Mouse (Mus musculus): ENCODE results near the gene Dpep3. TPM values are rescaled to one million over a fixed set of nuclear protein-coding genes. Genes with fewer than 3 reads are reported as not detected.
A peak's percentile ranks its signal among the peaks of the same experiment; 100 is the strongest.

Gene Dpep3
- total RNA-seq, 2 experiments from 2014 or later, result not detected

DNA sequence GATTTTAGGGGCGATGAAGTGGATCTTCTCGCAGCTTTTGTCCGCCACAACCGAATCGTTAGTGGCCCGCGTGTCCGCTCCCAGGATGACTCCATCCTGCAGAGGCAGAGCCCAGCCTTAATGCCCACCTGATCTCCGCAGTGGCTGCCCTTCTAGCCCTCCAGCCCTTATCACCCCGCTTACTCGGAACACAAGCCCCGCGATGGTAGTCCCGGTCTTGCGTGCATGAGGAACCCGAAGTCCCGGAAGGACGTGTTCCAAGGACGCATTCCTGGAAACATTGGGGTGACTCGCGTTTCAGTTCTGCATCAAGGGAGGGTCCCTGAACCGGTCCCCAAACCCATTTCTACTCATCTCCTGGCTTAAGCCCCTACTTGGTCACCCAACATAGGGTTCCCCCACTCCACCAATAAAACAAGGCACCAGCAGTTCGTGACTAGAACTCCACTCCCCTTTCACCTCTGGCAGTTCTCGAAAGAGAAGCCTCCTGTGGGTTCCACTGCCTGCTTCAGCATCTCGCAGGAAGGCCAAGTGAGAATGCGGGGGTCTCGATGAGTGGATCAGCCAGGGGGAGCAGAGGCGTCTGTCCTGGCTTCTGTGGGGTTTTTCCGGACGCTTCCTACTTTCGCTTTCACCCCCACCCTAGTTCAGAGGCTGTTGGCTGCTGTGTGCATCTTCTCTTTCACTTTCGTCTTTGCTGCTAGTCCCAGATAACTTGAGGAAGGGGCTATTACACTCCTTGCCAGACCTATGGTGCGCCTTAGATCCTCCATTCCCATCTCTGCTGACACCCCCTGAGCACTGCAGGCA is 41.5 kb downstream of the Dpep3 start:
- intact Hi-C loops (cut with DNase I), result no loop called here
- DNase-seq, result peak in 1 of 2 experiments; percentile 27

DNA sequence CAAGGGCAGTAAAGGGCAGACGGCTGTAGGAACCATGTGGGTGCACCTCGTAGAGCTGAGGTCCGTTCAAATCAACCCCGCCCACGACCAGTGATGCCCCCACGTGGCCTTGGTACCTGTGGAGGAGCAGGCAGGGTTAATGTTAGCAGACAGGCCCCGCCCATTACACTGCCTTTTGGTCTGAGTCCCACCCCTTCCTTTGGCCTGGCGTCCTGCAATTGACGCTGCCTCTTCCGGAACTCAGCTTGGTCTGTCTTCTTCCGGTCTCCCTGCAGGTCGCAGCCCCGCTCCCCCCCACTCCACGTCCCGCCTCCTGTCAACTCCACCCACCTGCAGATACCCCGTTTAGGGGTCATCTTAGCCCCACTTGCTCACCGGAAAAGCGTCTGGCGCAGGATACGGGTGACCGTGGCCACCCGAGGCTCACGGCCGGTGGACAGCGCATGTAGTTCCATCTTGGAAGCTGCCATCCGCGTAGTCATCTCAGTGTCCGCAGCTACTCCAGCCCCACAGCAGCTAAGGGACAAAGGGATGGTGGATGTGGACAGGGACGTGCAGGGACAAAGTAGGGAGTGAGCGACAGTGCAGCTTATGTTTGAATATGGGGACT is 42.3 kb downstream of the Dpep3 start:
- intact Hi-C loops (cut with DNase I), result no loop called here
- DNase-seq, result peak; percentile 82

DNA sequence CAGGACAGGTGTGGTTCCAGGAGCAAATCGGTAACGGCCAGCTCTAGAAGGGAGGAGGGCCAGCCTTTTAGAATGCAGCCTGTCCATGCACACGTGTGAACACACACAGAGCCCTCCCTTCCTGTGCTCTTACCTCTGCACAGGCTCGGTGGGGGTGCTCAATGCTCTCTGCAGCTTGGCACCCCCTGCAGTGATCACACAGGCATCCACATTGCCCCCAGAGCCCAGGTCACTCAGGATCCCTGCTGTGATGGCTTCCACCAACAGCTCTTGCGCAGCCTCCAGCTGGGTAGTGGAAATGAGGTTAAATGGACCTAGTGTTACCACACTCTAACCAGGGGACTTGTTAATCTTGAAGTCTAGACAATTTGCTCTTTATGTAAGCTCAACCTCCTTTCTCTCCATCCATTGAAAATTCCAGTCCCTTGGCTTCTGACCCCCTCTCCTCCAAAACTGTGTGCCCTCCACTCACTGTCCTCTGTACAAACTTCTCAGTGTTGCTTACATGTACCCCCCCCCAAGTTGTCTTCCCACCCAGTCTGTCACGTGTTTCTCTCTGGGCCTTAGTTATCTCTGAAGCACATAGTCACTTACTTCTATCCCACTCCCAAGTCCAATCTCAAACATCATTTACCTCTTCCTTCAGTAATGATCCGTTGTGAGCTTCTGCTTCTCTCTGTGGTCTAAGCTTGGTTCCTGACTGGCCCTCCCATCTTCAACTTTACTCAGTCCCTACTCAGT is 43.2 kb downstream of the Dpep3 start:
- no peak for DNase-seq
- intact Hi-C loops (cut with DNase I), result no loop called here

DNA sequence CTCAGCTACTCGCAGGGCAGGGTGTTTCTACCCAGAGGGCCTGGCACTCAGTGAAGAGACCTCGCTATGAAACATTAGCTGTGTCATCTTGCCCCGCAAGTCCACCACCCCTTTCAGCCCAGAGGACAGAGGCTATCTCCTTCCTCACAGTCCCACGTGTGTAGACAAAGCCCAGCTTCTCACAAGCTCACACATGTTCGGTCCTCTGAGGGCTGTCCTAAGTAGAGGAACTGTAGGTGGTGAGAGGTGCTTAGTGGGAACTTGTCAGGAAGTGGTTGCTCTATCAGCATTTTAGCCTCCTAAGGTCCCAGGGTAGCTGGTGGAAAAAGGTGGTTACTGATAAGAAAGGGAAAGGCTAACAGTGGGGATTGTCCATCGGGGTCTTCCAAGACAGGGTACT is 44.1 kb downstream of the Dpep3 start:
- no peak for DNase-seq
- intact Hi-C loops (cut with DNase I), result no loop called here

DNA sequence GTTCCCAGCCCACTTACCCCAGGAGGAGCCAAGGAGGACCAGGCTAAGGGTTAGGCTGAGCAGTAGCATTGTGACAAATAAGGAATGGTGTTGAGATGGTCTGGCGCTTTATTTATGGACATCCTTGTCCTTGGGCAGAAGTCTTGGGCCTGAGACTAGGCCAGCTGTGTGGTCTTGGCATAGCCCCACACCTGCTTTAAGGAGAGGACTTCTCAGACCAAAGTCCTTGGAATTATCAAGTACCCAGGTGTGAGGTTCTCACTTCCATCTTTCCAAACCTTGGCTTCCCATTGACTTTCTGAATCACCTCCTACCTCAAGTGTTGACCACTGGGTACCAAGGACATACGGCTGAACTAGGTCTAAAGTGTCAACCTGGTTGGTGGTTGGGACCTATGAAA is 45.5 kb downstream of the Dpep3 start, which contains the start of gene Ctrl:
Gene Ctrl, minus strand, starts transcription at position 101 of the 400 bp plus-strand sequence.
- no peak for DNase-seq
- intact Hi-C loops (cut with DNase I), result loop anchor here (5.0 kb wide), 1 partner anchor 81 kb away; the partner anchor contains the start of gene Cenpt

DNA sequence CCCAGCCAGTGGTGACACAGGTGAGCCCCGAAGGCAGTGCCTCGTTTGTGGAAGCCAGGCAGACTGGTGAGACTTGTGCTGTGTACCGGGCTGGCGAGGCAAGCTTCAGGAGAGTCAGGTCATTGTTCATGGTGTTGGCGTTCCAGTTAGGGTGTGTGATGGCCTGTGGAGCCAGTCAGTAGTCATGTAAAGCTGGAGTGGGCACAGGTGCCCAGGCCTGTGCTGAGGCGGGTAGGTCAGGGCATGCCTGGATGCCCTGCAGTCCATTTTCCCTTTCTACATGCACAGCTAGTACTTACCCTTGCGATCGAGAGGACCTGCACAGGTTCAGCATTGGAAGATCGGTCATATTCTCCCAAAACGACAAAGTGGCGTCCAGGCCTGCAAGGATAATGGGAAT is 46.7 kb downstream of the Dpep3 start:
- intact Hi-C loops (cut with DNase I), result loop anchor here (5.0 kb wide), 1 partner anchor 80 kb away; the partner anchor contains the start of gene Cenpt
- DNase-seq, result no peak

DNA sequence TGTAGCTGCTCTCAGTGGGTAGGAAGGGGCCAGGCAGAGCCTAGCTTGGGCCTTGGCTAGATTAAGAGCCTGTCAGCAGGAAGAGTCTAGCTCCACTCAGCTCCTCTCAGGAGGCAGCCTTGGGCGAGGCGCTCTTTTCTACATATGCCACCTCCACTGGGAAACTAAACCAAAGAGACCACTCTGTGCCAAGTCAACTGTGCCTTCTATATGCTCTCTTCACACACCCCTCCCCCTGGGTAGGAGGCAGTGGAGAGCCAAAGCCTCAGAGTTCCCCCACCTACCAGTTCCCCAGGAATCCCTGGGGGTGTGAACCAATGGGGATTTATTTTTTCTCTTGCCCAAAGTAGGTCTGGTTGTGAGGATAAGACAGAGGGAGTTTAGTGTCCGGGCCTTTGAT is 48.0 kb downstream of the Dpep3 start:
- intact Hi-C loops (cut with DNase I), result loop anchor here (2.0 to 5.0 kb wide), 2 partner anchors 79 to 214 kb away; partner anchors contain the start of gene Cenpt
- no peak for DNase-seq

DNA sequence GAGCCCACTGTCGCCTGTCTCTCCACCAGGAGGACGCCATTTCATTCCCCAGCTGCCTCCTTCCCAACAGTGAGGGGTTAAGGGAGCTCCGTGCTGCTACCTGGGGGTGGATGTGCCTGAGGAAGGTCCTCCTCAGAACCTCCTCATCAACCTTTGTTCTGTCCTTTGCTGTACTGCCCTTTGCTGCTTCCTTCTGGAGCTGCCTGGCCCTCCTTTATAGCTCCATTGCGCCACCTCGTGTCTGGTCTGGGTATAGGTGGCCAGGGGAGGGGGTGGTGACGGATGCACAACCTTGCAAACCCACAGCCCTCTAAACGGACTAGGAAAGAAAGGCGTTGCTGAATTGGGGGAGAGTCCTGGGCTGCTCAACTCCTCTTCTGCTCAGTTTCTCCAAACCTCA is 48.6 kb downstream of the Dpep3 start:
- intact Hi-C loops (cut with DNase I), result loop anchor here (1.0 to 5.0 kb wide), 3 partner anchors 78 to 214 kb away; partner anchors contain the start of gene Cenpt
- DNase-seq, result peak; percentile 78 to 79

DNA sequence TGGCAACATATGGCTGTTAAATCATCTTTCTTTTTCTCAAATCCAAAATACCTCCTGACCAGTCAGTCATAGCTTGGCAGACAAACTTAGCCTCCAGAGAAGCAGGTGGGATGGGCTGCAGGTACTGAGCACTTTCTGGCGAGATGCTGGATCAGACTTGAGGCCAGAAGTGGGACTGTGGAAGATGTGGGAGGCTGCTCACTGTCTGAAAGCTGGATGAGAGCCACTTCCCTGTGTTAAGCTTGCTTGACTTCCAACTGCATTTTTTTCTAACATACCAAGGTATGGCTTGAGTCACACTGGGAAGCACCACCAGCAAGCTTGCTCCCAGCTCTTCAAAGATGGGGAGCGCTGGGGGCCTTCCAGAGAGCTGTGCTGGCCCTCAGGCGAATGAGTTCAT is 54.1 kb downstream of the Dpep3 start:
- no peak for DNase-seq
- intact Hi-C loops (cut with DNase I), result no loop called here

Small RNAs within 50 kb of the gene (microRNA-seq; reads per million reads assigned to microRNA genes)
- 0 reads per million in 2 experiments for gene Mir7074

Other genes starting within 250 kb of the Dpep3 start
- 1 to 10 TPM; 6.6 to 6.8 TPM for gene Gfod2, start 220.8 kb downstream of the Dpep3 start, total RNA-seq (2021)
- gene Ranbp10, start 152.1 kb downstream of the Dpep3 start, total RNA-seq (2021), result 10 to 100 TPM; 19.7 to 22.0 TPM
- gene Tsnaxip1, start 151.7 kb downstream of the Dpep3 start, total RNA-seq (2021), result not detected
- 1 to 10 TPM; 1.1 to 1.2 TPM for gene Cenpt, start 126.2 kb downstream of the Dpep3 start, total RNA-seq (2021)
- 10 to 100 TPM; 19.0 TPM for gene Thap11, start 124.3 kb downstream of the Dpep3 start, total RNA-seq (2021)
- gene Nutf2, start 118.8 kb downstream of the Dpep3 start, total RNA-seq (2021), result 10 to 100 TPM; 38.4 to 52.9 TPM
- gene Edc4, start 98.5 kb downstream of the Dpep3 start, total RNA-seq (2021), result 10 to 100 TPM; 17.6 to 20.1 TPM
- gene Nrn1l, start 85.9 kb downstream of the Dpep3 start, total RNA-seq (2021), result under 1 TPM in 1 of 2 experiments, not detected in 1; 0.59 TPM
- gene Pskh1, start 79.0 kb downstream of the Dpep3 start, total RNA-seq (2021), result 10 to 100 TPM in 1 of 2 experiments, 1 to 10 TPM in 1; 9.5 to 11.5 TPM
- not detected for gene Ctrl, start 45.6 kb downstream of the Dpep3 start, total RNA-seq (2021)
- 10 to 100 TPM; 15.7 to 24.2 TPM for gene Psmb10, start 41.0 kb downstream of the Dpep3 start, total RNA-seq (2021)
- under 1 TPM in 1 of 2 experiments, not detected in 1; 0.25 TPM for gene Lcat, start 36.0 kb downstream of the Dpep3 start, total RNA-seq (2021)
- gene Slc12a4, start 13.3 kb downstream of the Dpep3 start, total RNA-seq (2021), result 10 to 100 TPM; 11.2 to 17.7 TPM
- 1 to 10 TPM; 9.7 to 10.0 TPM for gene Dus2, start 11.9 kb upstream of the Dpep3 start, total RNA-seq (2021)
- gene Dpep2nb, start 26.5 kb upstream of the Dpep3 start, total RNA-seq (2021), result not detected
- gene Ddx28, start 32.5 kb upstream of the Dpep3 start, total RNA-seq (2021), result 1 to 10 TPM; 8.2 to 9.6 TPM
- 10 to 100 TPM; 19.5 to 22.8 TPM for gene Nfatc3, start 79.4 kb upstream of the Dpep3 start, total RNA-seq (2021)
- under 1 TPM in 1 of 2 experiments, not detected in 1; 0.26 TPM for gene Esrp2, start 157.5 kb upstream of the Dpep3 start, total RNA-seq (2021)
- gene Pla2g15, start 171.0 kb upstream of the Dpep3 start, total RNA-seq (2021), result 1 to 10 TPM; 2.8 to 3.0 TPM
- 10 to 100 TPM in 1 of 2 experiments, 1 to 10 TPM in 1; 5.9 to 10.1 TPM for gene Slc7a6, start 189.4 kb upstream of the Dpep3 start, total RNA-seq (2021)
- 1 to 10 TPM; 7.2 to 8.1 TPM for gene Slc7a6os, start 231.5 kb upstream of the Dpep3 start, total RNA-seq (2021)
- 10 to 100 TPM; 25.4 to 25.5 TPM for gene Prmt7, start 231.5 kb upstream of the Dpep3 start, total RNA-seq (2021)

All from gastrocnemius, postnatal 36 days (tissue).